Mouse (Mus musculus) skeletal muscle tissue, adult 2 months (tissue): ENCODE measurements at regions not wholly inside any gene's neighbourhood (a gene's known extent, or its start where the extent isn't known, plus 50 kb on each side); places are given as distances from the start of the nearest gene placed in this dataset.
"Not testable (repeated sequence)": the region's sequence is repeated elsewhere in the genome, so short reads cannot be mapped to it uniquely, and the experiment has no call there.

Source experiments
- DNase-seq: peaks from one replicate; pipeline ENCODE4 v3.0.0-alpha.2; 2012; ENCODE audit warnings: low read depth, low spot score

DNA sequence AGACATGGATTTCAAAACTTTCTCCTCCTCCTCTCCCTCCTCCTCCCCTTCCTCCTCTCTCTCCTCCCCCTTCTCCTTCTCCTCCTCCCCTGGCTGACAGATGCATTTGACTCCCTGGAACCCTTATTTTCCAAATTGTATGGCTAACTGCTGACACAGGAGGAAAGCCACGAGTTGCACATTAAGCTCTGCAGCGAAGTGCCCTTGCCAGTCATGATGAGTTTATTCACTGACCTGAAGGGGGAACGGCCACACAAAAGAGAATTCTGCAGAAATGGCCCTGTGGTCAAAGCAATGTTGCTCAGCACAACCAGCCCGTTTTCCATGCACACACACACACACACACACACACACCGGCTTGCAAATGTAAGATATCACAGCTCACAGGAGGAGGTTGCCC, 112.6 kb downstream of the Tomm20 start:
- no peak for DNase-seq

DNA sequence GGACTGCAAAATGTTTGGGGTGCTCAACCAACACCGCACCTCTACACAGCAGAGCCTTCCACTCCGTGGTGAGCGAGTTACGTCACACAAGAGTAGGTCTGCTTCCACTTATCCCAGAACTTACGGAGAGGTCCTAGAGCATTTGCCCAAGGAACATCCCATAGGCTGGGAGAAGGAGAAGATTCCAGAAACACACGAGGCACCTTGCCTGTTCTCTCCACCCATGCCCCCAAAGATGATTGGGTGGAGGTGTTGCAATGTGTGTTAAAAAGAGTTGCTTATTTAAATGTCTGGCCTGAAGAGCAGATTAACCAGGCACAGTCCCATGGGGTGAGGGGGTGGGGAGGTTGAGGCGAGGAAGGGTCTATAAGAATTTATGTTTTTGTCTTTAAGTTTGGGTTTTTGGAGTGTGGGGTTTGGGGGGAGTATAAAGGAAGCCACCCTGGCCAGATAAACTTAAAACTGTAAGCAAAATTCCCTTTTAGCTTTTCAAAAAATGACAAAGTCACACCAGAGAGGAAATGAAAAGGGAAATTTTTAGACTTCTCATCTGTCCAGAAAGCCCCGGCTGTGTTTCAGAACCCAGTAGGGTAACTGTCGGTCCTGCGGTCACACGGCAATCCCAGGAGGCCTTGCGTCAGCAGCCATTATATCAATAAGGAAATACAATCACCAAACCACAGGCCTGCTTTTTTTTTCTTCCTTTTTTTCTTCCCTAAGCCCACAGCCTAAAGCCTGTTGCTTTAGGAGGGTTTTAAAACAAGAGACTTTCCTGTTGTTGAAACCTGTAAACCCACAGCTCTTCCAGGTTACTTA, 113.3 kb downstream of the Tomm20 start:
- DNase-seq = peak; percentile 79

- DNase-seq = no peak
Measured at GRCm38 (mm10) chr8:126831312-126832162, 114.1 kb downstream of the Tomm20 start.

DNA sequence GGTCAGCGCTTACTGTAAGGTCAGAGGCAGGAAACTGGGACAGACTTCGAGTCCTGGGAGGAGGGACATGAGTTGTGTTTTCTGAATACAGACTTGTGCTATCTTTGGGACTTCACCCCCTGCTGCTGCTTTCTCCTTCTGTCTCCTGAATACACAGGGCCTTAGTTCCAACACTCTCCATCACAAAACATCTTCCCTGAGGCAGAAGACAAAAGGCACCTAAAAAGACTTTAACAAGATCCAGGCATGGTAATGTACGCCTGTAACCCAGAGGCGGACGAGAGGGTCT, 115.5 kb downstream of the Tomm20 start:
- DNase-seq = no peak

- no peak for DNase-seq
Measured at GRCm38 (mm10) chr8:126829376-126830241, 116.0 kb downstream of the Tomm20 start.

GRCm38 (mm10) chr8:126827681-126828383, 117.8 kb downstream of the Tomm20 start:
- DNase-seq = no peak

GRCm38 (mm10) chr8:126826328-126827285, 119.0 kb downstream of the Tomm20 start:
- DNase-seq = peak; percentile 70

- no peak for DNase-seq
Measured at GRCm38 (mm10) chr8:126825877-126826276, 119.8 kb downstream of the Tomm20 start.

DNA sequence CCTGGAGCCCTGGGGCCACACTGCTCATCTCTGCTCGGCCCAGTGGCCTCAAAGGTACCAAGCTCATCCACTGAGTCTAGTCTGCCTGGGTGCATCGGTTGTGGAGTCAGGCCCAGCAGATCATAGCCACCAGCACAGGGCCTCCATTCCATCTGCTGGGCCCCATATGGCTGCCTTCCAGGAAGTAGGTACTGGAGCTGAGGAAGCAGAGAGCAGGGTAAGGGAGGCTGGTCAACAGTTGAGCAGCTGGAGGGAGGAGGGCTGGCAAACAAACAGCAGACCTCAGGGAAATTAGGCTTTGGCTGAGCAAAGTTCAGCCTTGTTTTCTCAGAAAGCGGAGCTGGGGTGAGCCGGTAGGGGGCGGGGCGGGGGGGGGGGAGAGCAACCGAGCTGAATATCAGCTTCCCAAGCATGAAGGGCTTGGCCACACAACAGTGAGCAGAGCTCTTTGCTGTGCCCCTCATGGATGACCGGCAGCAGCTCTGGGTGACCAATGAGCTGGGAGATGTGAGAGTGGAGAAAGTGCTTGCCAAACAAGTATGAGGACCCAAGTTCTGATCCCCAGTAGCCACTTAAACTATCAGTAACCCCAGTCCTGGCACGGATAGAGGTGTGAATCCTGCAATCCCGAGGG, 121.0 kb downstream of the Tomm20 start:
- peak; percentile 76 for DNase-seq

- no peak for DNase-seq
Measured at GRCm38 (mm10) chr8:126822269-126822668, 123.4 kb downstream of the Tomm20 start.

DNA sequence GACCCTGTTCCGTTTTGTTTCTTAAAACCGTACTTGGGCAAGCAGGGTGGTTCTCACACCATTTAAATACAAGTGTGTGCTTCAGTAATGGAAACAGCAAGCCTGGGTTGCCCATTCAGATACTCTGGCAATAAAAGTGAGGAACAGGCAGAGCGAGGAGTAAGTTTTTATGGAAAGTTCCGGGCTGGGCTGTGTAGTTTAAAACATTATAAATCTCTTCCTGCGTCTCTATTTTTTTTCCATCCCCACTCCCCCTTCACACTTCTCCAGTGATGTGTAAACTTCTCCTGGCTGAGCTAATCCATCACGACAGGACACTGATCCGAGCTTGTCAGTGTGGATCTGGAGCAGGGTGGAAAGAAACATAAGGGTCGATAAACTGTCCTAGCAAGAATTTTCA, 124.4 kb downstream of the Tomm20 start:
- no peak for DNase-seq

GRCm38 (mm10) chr8:126820502-126820901, 125.1 kb downstream of the Tomm20 start:
- DNase-seq = no peak

DNA sequence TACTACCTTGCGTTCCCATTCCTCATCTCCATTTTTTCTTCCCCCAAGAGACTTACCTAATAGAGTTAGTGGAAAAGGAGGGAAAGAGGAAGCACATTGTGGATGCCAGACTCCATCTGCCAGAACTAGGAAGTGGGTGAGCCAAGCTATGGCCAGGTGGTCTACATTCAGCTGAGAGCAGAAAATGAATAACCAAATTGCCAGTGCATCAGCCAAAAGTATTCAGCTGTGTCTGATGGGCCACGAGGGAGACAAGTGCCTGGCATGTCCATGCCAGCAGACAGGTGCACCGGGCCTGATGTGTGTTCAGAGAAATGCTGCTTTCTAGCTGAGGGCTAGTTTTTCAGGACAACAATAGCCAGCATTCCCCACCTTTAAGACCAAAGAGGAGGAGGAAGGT, 126.4 kb downstream of the Tomm20 start:
- DNase-seq = no peak

DNA sequence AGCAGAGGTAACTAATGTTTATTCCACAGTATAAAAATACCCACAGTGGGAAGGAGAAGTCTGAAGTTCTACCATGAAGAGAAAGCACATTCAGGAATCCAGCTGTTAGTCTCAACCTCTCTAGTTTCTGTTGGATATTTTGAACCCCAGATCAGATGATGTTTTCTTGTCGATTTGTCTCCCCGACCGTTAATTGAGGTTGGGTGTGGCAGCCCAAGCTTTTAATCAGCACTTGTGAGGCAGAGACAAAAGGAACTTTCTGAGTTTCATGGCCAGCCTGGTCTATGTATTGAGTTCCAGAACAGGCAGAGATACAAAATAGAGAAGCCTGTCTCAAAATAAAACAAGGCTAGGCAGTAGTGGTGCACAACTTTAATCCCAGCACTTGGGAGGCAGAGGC, 129.5 kb downstream of the Tomm20 start:
- no peak for DNase-seq

GRCm38 (mm10) chr8:126814427-126814826, 131.2 kb downstream of the Tomm20 start:
- DNase-seq = no peak

GRCm38 (mm10) chr8:126813621-126814020, 132.0 kb downstream of the Tomm20 start:
- DNase-seq = no peak

DNA sequence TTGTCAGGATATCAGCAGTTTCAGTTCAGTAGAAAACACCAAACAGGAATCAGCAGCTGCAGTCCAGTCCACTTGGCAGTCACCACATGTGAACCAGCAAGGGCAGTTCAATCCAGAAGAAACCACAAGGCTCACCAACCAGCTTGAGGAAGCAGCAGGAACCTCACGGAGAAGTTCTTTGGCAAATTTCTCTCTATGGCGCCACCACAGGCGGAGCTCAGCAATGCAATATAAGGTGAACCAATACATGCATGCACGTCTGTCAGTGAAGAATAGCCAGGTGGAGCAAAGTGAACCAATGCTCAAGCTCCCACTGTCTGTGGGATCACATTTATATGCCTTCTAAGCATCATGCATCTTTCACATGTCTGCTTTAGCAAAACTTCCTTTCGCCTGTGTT, 132.9 kb downstream of the Tomm20 start:
- DNase-seq = no peak

GRCm38 (mm10) chr8:126811358-126811757, 134.3 kb downstream of the Tomm20 start:
- DNase-seq = not testable (repeated sequence)

DNA sequence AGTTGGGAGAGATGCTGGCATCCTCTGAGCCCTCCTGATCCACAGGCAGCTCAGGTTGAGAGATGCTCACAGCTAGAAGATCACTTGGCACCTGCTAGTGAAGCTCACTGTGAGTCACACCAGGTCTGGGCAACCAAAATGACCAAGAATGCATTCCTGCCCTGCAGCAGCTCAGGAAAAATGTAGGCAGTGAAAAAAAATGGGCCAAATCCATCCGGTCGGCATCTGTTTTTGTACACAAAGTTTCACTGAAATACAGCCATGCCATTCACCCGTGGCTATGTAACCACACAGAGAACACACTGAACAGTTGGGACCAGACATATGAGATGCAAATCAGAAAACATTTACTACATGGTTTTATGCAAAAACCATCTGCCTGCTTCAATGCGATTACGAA, 135.1 kb downstream of the Tomm20 start:
- DNase-seq = no peak

DNA sequence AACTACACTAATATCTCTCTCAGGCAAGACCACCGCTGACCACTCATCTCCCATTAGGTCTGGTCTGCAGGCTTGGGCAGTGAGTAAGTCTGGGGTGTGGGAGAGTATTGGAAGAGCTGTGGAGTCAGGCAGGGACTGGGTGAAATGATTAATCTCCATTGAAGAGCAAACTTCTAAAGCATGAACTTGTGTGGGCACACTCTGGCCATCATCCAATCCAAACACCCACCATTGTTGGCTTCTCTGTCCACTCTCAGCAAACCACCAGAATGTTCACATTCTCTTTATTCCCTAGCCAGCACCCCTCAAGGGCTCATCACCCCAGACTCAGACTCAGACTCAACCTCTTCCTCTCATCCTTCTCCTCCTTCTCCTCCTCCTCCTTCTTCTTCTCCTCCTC, 136.3 kb downstream of the Tomm20 start:
- no peak for DNase-seq
